In the genomic region with DNA sequence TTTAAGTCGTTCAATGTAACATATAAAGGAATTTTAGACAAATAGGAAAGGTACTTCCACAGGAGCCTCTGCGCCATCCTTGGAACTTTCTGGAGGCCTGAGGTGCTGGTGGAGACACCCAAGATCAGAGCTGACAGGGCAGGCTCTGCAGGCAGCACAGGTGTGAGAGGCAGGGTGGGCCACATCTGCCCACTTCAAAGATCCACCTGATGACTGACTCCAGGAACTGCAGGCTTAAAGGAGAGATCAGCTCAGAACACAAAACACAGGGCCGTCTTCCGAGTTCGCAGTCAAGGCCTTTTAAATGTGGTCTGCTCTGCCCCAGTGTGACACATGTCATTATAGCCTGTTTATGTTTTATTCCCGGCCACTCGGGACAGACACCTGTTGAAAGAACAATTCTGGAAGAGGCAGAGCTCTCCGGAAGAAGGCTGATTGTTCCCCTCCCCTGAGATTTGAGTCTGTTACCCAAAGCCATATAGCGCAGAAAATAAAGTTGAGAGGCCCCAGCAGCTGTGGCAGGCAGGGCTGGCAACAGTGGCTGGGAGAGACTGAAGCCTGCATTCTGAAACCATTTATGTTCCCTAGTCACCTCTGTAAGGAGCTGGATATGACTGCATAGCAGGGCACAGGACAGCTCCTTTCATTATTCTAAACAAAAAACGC, we compare ENCODE assay signal across 25 mouse cellular contexts.
DNase-seq lines count a peak whose midpoint lies in the region; ATAC-seq and TF ChIP-seq lines count a peak whose summit lies in the region.
"Had no signal": no experiment of that assay in that cellular context is flagged by ENCODE, and none has a peak within 500 bp of the region (broad histone marks: within the 10 kb centered on the region; RNA-seq: fewer than 3 reads in every experiment).

No protein-coding gene starts in this region.

- H3K4me2 ChIP-seq in hindbrain, embryonic 13.5 days: no peak overlapping the region
- H3K4me2 ChIP-seq in limb, embryonic 14.5 days (replicated peaks; ENCODE audit: low read depth, low read length, severe bottlenecking): no peak overlapping the region
- H3K4me2 ChIP-seq: embryonic facial prominence, embryonic 15.5 days; heart, embryonic 11.5 days; liver, embryonic 12.5 days; midbrain, embryonic 12.5 days; neural tube, embryonic 12.5 days had no signal

- no peaks in the 10 kb centered on the region for H3K36me3 ChIP-seq in hindbrain, embryonic 10.5 days
- no peaks in the 10 kb centered on the region for H3K36me3 ChIP-seq in hindbrain, embryonic 13.5 days
- no peaks in the 10 kb centered on the region for H3K36me3 ChIP-seq in limb, embryonic 14.5 days (ENCODE audit: control insufficient read depth, insufficient read depth, low read length)
- H3K36me3 ChIP-seq: embryonic facial prominence, embryonic 15.5 days; liver, embryonic 12.5 days; midbrain, embryonic 12.5 days; neural tube, embryonic 12.5 days had no signal

- TF ChIP-seq POLR2A in limb, embryonic 14.5 days (IDR thresholded peaks at IDR 0.05; ENCODE audit: borderline replicate concordance, extremely low read depth, insufficient read depth, insufficient read length): no peak

- 74% methylated on average over 10 of the region's 10 CpGs for WGBS in hindbrain, embryonic 10.5 days
- 73% methylated on average over 10 of the region's 10 CpGs for WGBS in hindbrain, embryonic 13.5 days
- 44% methylated on average over 10 of the region's 10 CpGs for WGBS in limb, embryonic 14.5 days

- H3K9ac ChIP-seq in hindbrain, embryonic 13.5 days: no peak overlapping the region
- H3K9ac ChIP-seq in limb, embryonic 14.5 days (ENCODE audit: low read depth, low read length, severe bottlenecking): no peak overlapping the region
- H3K9ac ChIP-seq: embryonic facial prominence, embryonic 15.5 days; liver, embryonic 12.5 days; liver, postnatal 0 days; midbrain, embryonic 12.5 days; neural tube, embryonic 12.5 days had no signal

- no peaks in the 10 kb centered on the region for H3K27me3 ChIP-seq in hindbrain, embryonic 10.5 days (ENCODE audit: insufficient read depth, poor library complexity, severe bottlenecking)
- H3K27me3 ChIP-seq in hindbrain, embryonic 13.5 days: no peaks in the 10 kb centered on the region
- H3K27me3 ChIP-seq in limb, embryonic 14.5 days (ENCODE audit: control insufficient read depth, insufficient read depth, low read length): no peaks in the 10 kb centered on the region
- H3K27me3 ChIP-seq: embryonic facial prominence, embryonic 15.5 days; liver, embryonic 12.5 days; neural tube, embryonic 12.5 days had no signal

- ATAC-seq in hindbrain, embryonic 13.5 days (ENCODE audit: low FRiP score): no peak
- ATAC-seq in limb, embryonic 14.5 days (ENCODE audit: low FRiP score, low read depth): peak; percentile 58
- ATAC-seq in megakaryocyte progenitor cell, adult 5-6 weeks (replicated peaks; ENCODE audit: poor library complexity): no peak
- ATAC-seq: CD4-positive, CD25-positive, alpha-beta regulatory T cell, adult 4 months; forebrain, embryonic 16.5 days; liver, embryonic 12.5 days; liver, postnatal 0 days had no signal

- DNase-seq in hindbrain, embryonic 10.5 days (ENCODE audit: low spot score): no peak
- peak; percentile 39 for DNase-seq in limb, embryonic 14.5 days (ENCODE audit: low spot score)
- DNase-seq in thymus, postnatal 10 days (ENCODE audit: low spot score in 2 of 2): peak; percentile 32 to 37
- DNase-seq in right cerebral cortex, postnatal 36 days (ENCODE audit: low spot score in 2 of 2): no peak
- no peak for DNase-seq in layer of hippocampus, adult 11-12 months (ENCODE audit: low spot score)
- DNase-seq: cerebellum, adult 18-20 months; gastrocnemius, postnatal 25 days; kidney, adult 2 months; kidney, postnatal 36 days; liver, postnatal 0 days; lung, postnatal 36 days; right cerebral cortex, adult 18-20 months; right cerebral cortex, postnatal 4 days had no signal

- H3K27ac ChIP-seq in hindbrain, embryonic 10.5 days: 0 out of 2 replicates have a peak overlapping the region, but pooled peaks have one; percentile 30
- no peak overlapping the region for H3K27ac ChIP-seq in hindbrain, embryonic 13.5 days
- H3K27ac ChIP-seq in limb, embryonic 14.5 days (replicated peaks; ENCODE audit: low read depth, low read length): 0 out of 2 replicates have a peak overlapping the region, but pooled peaks have one; percentile 19
- H3K27ac ChIP-seq: embryonic facial prominence, embryonic 15.5 days; liver, embryonic 12.5 days; midbrain, embryonic 12.5 days; neural tube, embryonic 12.5 days; stomach, postnatal 0 days had no signal

- H3K4me3 ChIP-seq in hindbrain, embryonic 10.5 days: no peak overlapping the region
- no peak overlapping the region for H3K4me3 ChIP-seq in hindbrain, embryonic 13.5 days
- H3K4me3 ChIP-seq in limb, embryonic 14.5 days (replicated peaks; ENCODE audit: low read length): no peak overlapping the region
- H3K4me3 ChIP-seq: embryonic facial prominence, embryonic 15.5 days; liver, embryonic 12.5 days; midbrain, embryonic 12.5 days; myocyte; neural tube, embryonic 12.5 days had no signal

- H3K4me1 ChIP-seq in hindbrain, embryonic 10.5 days (replicated peaks): peaks cover 38% of the 10 kb centered on the region
- peaks cover 13% of the 10 kb centered on the region for H3K4me1 ChIP-seq in hindbrain, embryonic 13.5 days (replicated peaks)
- H3K4me1 ChIP-seq in limb, embryonic 14.5 days (ENCODE audit: control insufficient read depth, insufficient read depth, low read length): no peaks in the 10 kb centered on the region; the same call in 1 of the 2 replicates
- H3K4me1 ChIP-seq: liver, embryonic 12.5 days; megakaryocyte, embryonic 14.5 days had no signal

- H3K9me3 ChIP-seq in hindbrain, embryonic 10.5 days: no peaks in the 10 kb centered on the region
- no peaks in the 10 kb centered on the region for H3K9me3 ChIP-seq in hindbrain, embryonic 13.5 days
- H3K9me3 ChIP-seq in limb, embryonic 14.5 days (ENCODE audit: control insufficient read depth, low read length): no peaks in the 10 kb centered on the region
- H3K9me3 ChIP-seq: embryonic facial prominence, embryonic 15.5 days; liver, embryonic 12.5 days; midbrain, embryonic 12.5 days; neural tube, embryonic 12.5 days had no signal

Comparison
In these comparisons a context has a peak if more than half of its experiments do, and no peak if none do; other contexts are left out.
1. DNase-seq: peak in limb, embryonic 14.5 days (single experiment) and thymus, postnatal 10 days (2 of 2); none in hindbrain, embryonic 10.5 days (single experiment), right cerebral cortex, postnatal 36 days (0 of 2) and layer of hippocampus, adult 11-12 months (single experiment).